Mouse (Mus musculus) G1E (cell line): ENCODE results near the gene Zfhx2. TPM values are rescaled to one million over a fixed set of nuclear protein-coding genes. Genes with fewer than 3 reads are reported as not detected.
A peak's percentile ranks its signal among the peaks of the same experiment; 100 is the strongest.

Experiments
- ATAC-seq: 2 replicates; pipeline ENCODE4 v1.8.0; 2016; ENCODE audit warnings: mild to moderate bottlenecking; ENCODE audit not compliant: insufficient number of reproducible peaks, poor library complexity, low FRiP score, severe bottlenecking; ENCODE audit errors: extremely low read depth
- DNase-seq: peaks from one replicate; pipeline ENCODE4 v3.0.0; 2012; ENCODE audit warnings: low spot score
- H3K27me3 ChIP-seq: 2 replicates; pipeline ENCODE4 v1.6.1; 2012; ENCODE audit warnings: mild to moderate bottlenecking, low read length, inconsistent platforms; ENCODE audit not compliant: insufficient read depth
- H3K36me3 ChIP-seq: replicated peaks from 2 replicates; pipeline ENCODE3; 2012; ENCODE audit warnings: mild to moderate bottlenecking, inconsistent platforms
- H3K4me1 ChIP-seq: 2 replicates; pipeline ENCODE4 v1.6.1; 2012; ENCODE audit warnings: low read depth, low read length, inconsistent platforms, mixed read lengths; ENCODE audit not compliant: insufficient read depth
- H3K4me3 ChIP-seq: 2 replicates; pipeline ENCODE4 v1.5.1; 2012; ENCODE audit warnings: low read depth, mild to moderate bottlenecking, inconsistent platforms, low read length, moderate library complexity, mixed read lengths
- H3K9me3 ChIP-seq: replicated peaks from 2 replicates; pipeline ENCODE4 v1.6.1; 2012; ENCODE audit warnings: inconsistent platforms
- CTCF ChIP-seq: IDR thresholded peaks from 2 replicates; pipeline ENCODE4 v1.5.1; 2012; ENCODE audit warnings: low read depth, low read length, inconsistent platforms, mixed read lengths
- GATA1 ChIP-seq: IDR thresholded peaks from 2 replicates; pipeline ENCODE4 v1.6.1; 2012; ENCODE audit warnings: borderline replicate concordance, low read length, inconsistent platforms, mixed read lengths
- GATA2 ChIP-seq: IDR thresholded peaks from 2 replicates; pipeline ENCODE4 v1.6.1; 2012; ENCODE audit warnings: low read depth, low read length, inconsistent platforms, borderline replicate concordance
- POLR2AphosphoS5 ChIP-seq: IDR thresholded peaks from 2 replicates; pipeline ENCODE4 v1.6.1; 2012; ENCODE audit warnings: low read depth, low read length, inconsistent platforms; ENCODE audit not compliant: insufficient replicate concordance
- TAL1 ChIP-seq: conservative IDR thresholded peaks from 2 replicates; pipeline ENCODE4 v1.6.1; 2012; ENCODE audit warnings: low read depth, low read length, inconsistent platforms, mixed read lengths
- polyA plus RNA-seq: library from polyadenylated mRNA; stranded (reverse); fragments of >175 nt; gene quantifications from 2 replicates; pipeline ENCODE4 v1.2.3, GENCODE M21; 2012
- total RNA-seq, 2 experiments: library from RNA; stranded (forward) in 1 of 2; stranded (reverse) in 1 of 2; fragments of 200-1000 nt in 1 of 2; fragments of >200 nt in 1 of 2; fragmentation: Nextera tagmentation in 1 of 2; gene quantifications; 2 replicates each; pipeline ENCODE4 v1.2.3; 2014 to 2017

Zfhx2 gene
- total and polyA plus RNA-seq, 3 experiments, result 1.9 to 7.9 (median 2.8) TPM

GRCm38 (mm10) chr14:55032695-55033225 lies 59.4 kb downstream of the Zfhx2 start:
- TF ChIP-seq GATA2, result no peak
- no peak overlapping the region for H3K4me3 ChIP-seq
- peaks cover 21% of the 10 kb centered on the region for H3K4me1 ChIP-seq
- H3K9me3 ChIP-seq, result no peaks in the 10 kb centered on the region
- no peak for DNase-seq
- ATAC-seq, result no peak
- H3K36me3 ChIP-seq, result no peaks in the 10 kb centered on the region
- peaks cover 9% of the 10 kb centered on the region; the same call in 1 of the 2 replicates for H3K27me3 ChIP-seq

GRCm38 (mm10) chr14:55029034-55029698 lies 63.0 kb downstream of the Zfhx2 start:
- no peak for ATAC-seq
- TF ChIP-seq CTCF, result peak; percentile 12; the same call in 1 of the 2 replicates
- TF ChIP-seq TAL1, result no peak
- peak; percentile 43 for DNase-seq

GRCm38 (mm10) chr14:55028333-55028835 lies 63.7 kb downstream of the Zfhx2 start:
- H3K36me3 ChIP-seq, result peaks cover 29% of the 10 kb centered on the region
- peaks cover 22% of the 10 kb centered on the region for H3K4me1 ChIP-seq
- DNase-seq (no peak), ATAC-seq (no peak)
- peaks cover 6% of the 10 kb centered on the region; the same call in 1 of the 2 replicates for H3K27me3 ChIP-seq
- no peak overlapping the region for H3K4me3 ChIP-seq
- H3K9me3 ChIP-seq, result no peaks in the 10 kb centered on the region
- TF ChIP-seq CTCF, result no peak
- TF ChIP-seq GATA1, result no peak
- TF ChIP-seq TAL1, result no peak
- TF ChIP-seq POLR2AphosphoS5, result no peak
- no peak for TF ChIP-seq GATA2

More at GRCm38 (mm10) chr14:55029034-55029698, 63.0 kb downstream of the Zfhx2 start:
- H3K9me3 ChIP-seq, result no peaks in the 10 kb centered on the region
- H3K4me3 ChIP-seq, result no peak overlapping the region
- peaks cover 7% of the 10 kb centered on the region; the same call in 1 of the 2 replicates for H3K27me3 ChIP-seq
- H3K4me1 ChIP-seq, result peaks cover 22% of the 10 kb centered on the region
- H3K36me3 ChIP-seq, result peaks cover 21% of the 10 kb centered on the region

GRCm38 (mm10) chr14:55027653-55028052 lies 64.5 kb downstream of the Zfhx2 start:
- TF ChIP-seq CTCF, result no peak
- no peak for TF ChIP-seq GATA2
- no peak for TF ChIP-seq POLR2AphosphoS5
- TF ChIP-seq TAL1, result no peak
- no peak for TF ChIP-seq GATA1
- ATAC-seq, result no peak
- Histone ChIP-seq H3K4me1 (peaks cover 22% of the 10 kb centered on the region), H3K36me3 (peaks cover 36% of the 10 kb centered on the region), H3K4me3 (no peak overlapping the region), H3K27me3 (peaks cover 2% of the 10 kb centered on the region; the same call in 1 of the 2 replicates), H3K9me3 (no peaks in the 10 kb centered on the region)
- DNase-seq, result no peak

GRCm38 (mm10) chr14:55027251-55027650 lies 64.9 kb downstream of the Zfhx2 start:
- Histone ChIP-seq H3K4me3 (no peak overlapping the region), H3K4me1 (peaks cover 22% of the 10 kb centered on the region), H3K9me3 (no peaks in the 10 kb centered on the region), H3K36me3 (peaks cover 40% of the 10 kb centered on the region), H3K27me3 (no peaks in the 10 kb centered on the region)
- ATAC-seq (no peak), DNase-seq (no peak)
- no peak for TF ChIP-seq GATA2
- TF ChIP-seq GATA1, result no peak
- no peak for TF ChIP-seq TAL1
- no peak for TF ChIP-seq POLR2AphosphoS5
- TF ChIP-seq CTCF, result no peak

- DNase-seq, result no peak
- ATAC-seq, result no peak
- Histone ChIP-seq H3K27me3 (no peaks in the 10 kb centered on the region), H3K4me1 (peaks cover 22% of the 10 kb centered on the region), H3K9me3 (no peaks in the 10 kb centered on the region), H3K4me3 (no peak overlapping the region), H3K36me3 (peaks cover 57% of the 10 kb centered on the region)
- TF ChIP-seq GATA1, result no peak
- no peak for TF ChIP-seq CTCF
- TF ChIP-seq POLR2AphosphoS5, result no peak
- TF ChIP-seq GATA2, result no peak
- TF ChIP-seq TAL1, result no peak
Measured at GRCm38 (mm10) chr14:55025527-55025926, 66.6 kb downstream of the Zfhx2 start.
